Mouse (Mus musculus) hindbrain, embryonic 13.5 days (tissue): Measurements from ENCODE around the gene Usp25. TPM values are rescaled to one million over a fixed set of nuclear protein-coding genes. Genes with fewer than 3 reads are reported as not detected.

Source experiments
- ATAC-seq: fragments of 200-750 bp; cut with Nextera tagmentation; 2 replicates; pipeline ENCODE4 v1.8.0; 2017; ENCODE audit warnings: moderate TSS enrichment; ENCODE audit not compliant: low FRiP score
- H3K27ac ChIP-seq: fragments of 300-500 bp; sonication (generic); 2 replicates; pipeline ENCODE4 v1.5.1; 2015; ENCODE audit warnings: inconsistent platforms, mild to moderate bottlenecking, moderate library complexity
- H3K27me3 ChIP-seq: fragments of 300-500 bp; sonication (generic); 2 replicates; pipeline ENCODE4 v1.6.1; 2015; ENCODE audit warnings: mild to moderate bottlenecking, inconsistent platforms
- H3K36me3 ChIP-seq: fragments of 300-500 bp; sonication (generic); 2 replicates; pipeline ENCODE4 v1.6.1; 2015; ENCODE audit warnings: mild to moderate bottlenecking, inconsistent platforms
- H3K4me1 ChIP-seq: fragments of 300-500 bp; sonication (generic); replicated peaks from 2 replicates; pipeline ENCODE4 v1.6.1; 2015; ENCODE audit warnings: inconsistent platforms
- H3K4me2 ChIP-seq: fragments of 300-500 bp; sonication (generic); 2 replicates; pipeline ENCODE4 v1.6.1; 2015; ENCODE audit warnings: inconsistent platforms, mild to moderate bottlenecking, moderate library complexity
- H3K4me3 ChIP-seq: fragments of 300-500 bp; sonication (generic); 2 replicates; pipeline ENCODE4 v1.5.1; 2015; ENCODE audit warnings: mild to moderate bottlenecking, inconsistent platforms
- H3K9ac ChIP-seq: fragments of 300-500 bp; sonication (generic); 2 replicates; pipeline ENCODE4 v1.6.1; 2015; ENCODE audit warnings: mild to moderate bottlenecking, inconsistent platforms
- H3K9me3 ChIP-seq: fragments of 300-500 bp; sonication (generic); 2 replicates; pipeline ENCODE4 v1.6.1; 2016; ENCODE audit warnings: inconsistent platforms
- WGBS: fragments of 180-500 bp; shearing (Covaris S2); methylation state at CpG from one replicate; pipeline ENCODE4 v1.1.7; 2015; 5-methylcytosine and 5-hydroxymethylcytosine counted together
- polyA plus RNA-seq: library from polyadenylated mRNA; unstranded; fragments of >200 nt; fragmentation: Nextera tagmentation; extraction: Ambion mirVana; gene quantifications from 2 replicates; pipeline ENCODE4 v1.2.1, GENCODE M21; 2015

The Usp25 gene
- 11.2 and 13.8 TPM in 2 replicates for polyA plus RNA-seq

GRCm38 (mm10) chr16:77013427-77014320 is at the start of gene Usp25:
Gene Usp25, plus strand, starts transcription at chr16:77013706.
- Histone ChIP-seq H3K27ac (peak within 1 kb of the TSS; percentile 83), H3K9me3 (no peaks in the 10 kb centered on the region), H3K4me2 (peak within 1 kb of the TSS; percentile 72), H3K9ac (peak within 1 kb of the TSS; percentile 91), H3K36me3 (no peaks in the 10 kb centered on the region), H3K4me1 (peaks cover 22% of the 10 kb centered on the region), H3K4me3 (peak within 1 kb of the TSS; percentile 82), H3K27me3 (no peaks in the 10 kb centered on the region)
- ATAC-seq: peak; percentile 94
- WGBS: under 1% methylated on average over 115 of the region's 126 CpGs

GRCm38 (mm10) chr16:76967593-76968275 is 45.8 kb upstream of the Usp25 start:
- no peak overlapping the region for H3K9ac ChIP-seq
- no peak for ATAC-seq
- no peaks in the 10 kb centered on the region for H3K9me3 ChIP-seq
- H3K4me1 ChIP-seq: no peaks in the 10 kb centered on the region
- no peak overlapping the region for H3K27ac ChIP-seq
- H3K36me3 ChIP-seq: no peaks in the 10 kb centered on the region
- no peak overlapping the region for H3K4me3 ChIP-seq
- no peak overlapping the region for H3K4me2 ChIP-seq
- WGBS: 95% methylated on average over 3 of the region's 3 CpGs
- no peaks in the 10 kb centered on the region for H3K27me3 ChIP-seq

GRCm38 (mm10) chr16:76971211-76971610 is 42.3 kb upstream of the Usp25 start:
- Histone ChIP-seq H3K36me3 (no peaks in the 10 kb centered on the region), H3K27me3 (no peaks in the 10 kb centered on the region), H3K9me3 (no peaks in the 10 kb centered on the region), H3K4me1 (no peaks in the 10 kb centered on the region), H3K9ac (no peak overlapping the region), H3K4me3 (no peak overlapping the region), H3K4me2 (no peak overlapping the region), H3K27ac (no peak overlapping the region)
- WGBS: 26% methylated on average over 5 of the region's 5 CpGs
- ATAC-seq: no peak

GRCm38 (mm10) chr16:76976787-76977430 is 36.6 kb upstream of the Usp25 start:
- no peaks in the 10 kb centered on the region for H3K4me1 ChIP-seq
- H3K9ac ChIP-seq: no peak overlapping the region
- no peaks in the 10 kb centered on the region for H3K9me3 ChIP-seq
- H3K36me3 ChIP-seq: no peaks in the 10 kb centered on the region
- ATAC-seq: no peak
- no peak overlapping the region for H3K27ac ChIP-seq
- H3K4me3 ChIP-seq: no peak overlapping the region
- H3K4me2 ChIP-seq: no peak overlapping the region
- WGBS: 87% methylated on average over 5 of the region's 5 CpGs
- no peaks in the 10 kb centered on the region for H3K27me3 ChIP-seq

- no peak overlapping the region for H3K27ac ChIP-seq
- H3K4me2 ChIP-seq: no peak overlapping the region
- no peak overlapping the region for H3K9ac ChIP-seq
- no peaks in the 10 kb centered on the region for H3K9me3 ChIP-seq
- no peaks in the 10 kb centered on the region for H3K4me1 ChIP-seq
- no peaks in the 10 kb centered on the region for H3K36me3 ChIP-seq
- no peaks in the 10 kb centered on the region for H3K27me3 ChIP-seq
- no peak overlapping the region for H3K4me3 ChIP-seq
- no peak for ATAC-seq
- 92% methylated on average over 6 of the region's 6 CpGs for WGBS
Measured at GRCm38 (mm10) chr16:76983696-76984095, 29.8 kb upstream of the Usp25 start.

GRCm38 (mm10) chr16:76987711-76988110 is 25.8 kb upstream of the Usp25 start:
- Histone ChIP-seq H3K9ac (no peak overlapping the region), H3K4me2 (no peak overlapping the region), H3K27me3 (no peaks in the 10 kb centered on the region), H3K9me3 (no peaks in the 10 kb centered on the region), H3K36me3 (no peaks in the 10 kb centered on the region), H3K27ac (no peak overlapping the region), H3K4me1 (no peaks in the 10 kb centered on the region), H3K4me3 (no peak overlapping the region)
- 88% methylated on average over 4 of the region's 4 CpGs for WGBS
- ATAC-seq: no peak

GRCm38 (mm10) chr16:77003900-77004299 is 9.6 kb upstream of the Usp25 start:
- H3K36me3 ChIP-seq: no peaks in the 10 kb centered on the region
- H3K9me3 ChIP-seq: no peaks in the 10 kb centered on the region
- no peak for ATAC-seq
- 92% methylated on average over 3 of the region's 3 CpGs for WGBS
- H3K27me3 ChIP-seq: no peaks in the 10 kb centered on the region
- H3K4me3 ChIP-seq: no peak overlapping the region
- no peak overlapping the region for H3K27ac ChIP-seq
- H3K4me2 ChIP-seq: no peak overlapping the region
- H3K9ac ChIP-seq: no peak overlapping the region
- no peaks in the 10 kb centered on the region for H3K4me1 ChIP-seq

GRCm38 (mm10) chr16:77009173-77009572 is 4.3 kb upstream of the Usp25 start:
- Histone ChIP-seq H3K4me1 (no peaks in the 10 kb centered on the region), H3K4me2 (no peak overlapping the region), H3K9me3 (no peaks in the 10 kb centered on the region), H3K36me3 (no peaks in the 10 kb centered on the region), H3K4me3 (no peak overlapping the region), H3K9ac (no peak overlapping the region), H3K27ac (no peak overlapping the region), H3K27me3 (no peaks in the 10 kb centered on the region)
- no peak for ATAC-seq
- WGBS: 85% methylated on average over 5 of the region's 5 CpGs

- no peaks in the 10 kb centered on the region for H3K27me3 ChIP-seq
- no peaks in the 10 kb centered on the region for H3K36me3 ChIP-seq
- 2% methylated on average over 17 of the region's 17 CpGs for WGBS
- no peaks in the 10 kb centered on the region for H3K9me3 ChIP-seq
- no peak for ATAC-seq
- peaks cover 26% of the 10 kb centered on the region for H3K4me1 ChIP-seq
- H3K9ac ChIP-seq: peak overlapping the region; percentile 91
- H3K4me3 ChIP-seq: peak overlapping the region; percentile 82
- peak overlapping the region; percentile 83 for H3K27ac ChIP-seq
- peak overlapping the region; percentile 72 for H3K4me2 ChIP-seq
Measured at GRCm38 (mm10) chr16:77014321-77015211, 1.1 kb downstream of the Usp25 start.

GRCm38 (mm10) chr16:77015380-77016346 is 2.2 kb downstream of the Usp25 start:
- WGBS: 70% methylated on average over 4 of the region's 4 CpGs
- no peak overlapping the region for H3K9ac ChIP-seq
- ATAC-seq: no peak

GRCm38 (mm10) chr16:77017931-77018330 is 4.4 kb downstream of the Usp25 start:
- Histone ChIP-seq H3K27ac (no peak overlapping the region), H3K9me3 (no peaks in the 10 kb centered on the region), H3K27me3 (no peaks in the 10 kb centered on the region), H3K36me3 (no peaks in the 10 kb centered on the region), H3K9ac (no peak overlapping the region), H3K4me2 (no peak overlapping the region), H3K4me3 (no peak overlapping the region), H3K4me1 (peaks cover 34% of the 10 kb centered on the region)
- ATAC-seq: no peak
- WGBS: 64% methylated on average over 7 of the region's 7 CpGs

More at GRCm38 (mm10) chr16:77015380-77016346, 2.2 kb downstream of the Usp25 start:
- Histone ChIP-seq H3K4me3 (peak overlapping the region; percentile 82), H3K36me3 (no peaks in the 10 kb centered on the region), H3K4me1 (peaks cover 34% of the 10 kb centered on the region), H3K27ac (no peak overlapping the region), H3K9me3 (no peaks in the 10 kb centered on the region), H3K27me3 (no peaks in the 10 kb centered on the region), H3K4me2 (peak overlapping the region; percentile 72)
